Mouse (Mus musculus): ENCODE measurements around the gene Gm11492. TPM values are rescaled to one million over a fixed set of nuclear protein-coding genes. Genes with fewer than 3 reads are reported as not detected.

Gene Gm11492
- total RNA-seq, 2 experiments from 2014 or later = not detected

GRCm38 (mm10) chr11:87578963-87579601 is 12.6 kb downstream of the Gm11492 start:
- no peak for DNase-seq (ENCODE audit: low spot score in 2 of 2)

GRCm38 (mm10) chr11:87579713-87580112 is 13.3 kb downstream of the Gm11492 start:
- no peak for DNase-seq (ENCODE audit: low spot score in 2 of 2)

- no peak for DNase-seq (ENCODE audit: low spot score in 2 of 2)
Measured at GRCm38 (mm10) chr11:87580543-87581085, 14.2 kb downstream of the Gm11492 start.

- no peak for DNase-seq (ENCODE audit: low spot score in 2 of 2)
Measured at GRCm38 (mm10) chr11:87581161-87581865, 14.9 kb downstream of the Gm11492 start.

GRCm38 (mm10) chr11:87581933-87582710 is 15.7 kb downstream of the Gm11492 start:
- no peak for DNase-seq (ENCODE audit: low spot score in 2 of 2)

GRCm38 (mm10) chr11:87583291-87584034 is 17.0 kb downstream of the Gm11492 start:
- no peak for DNase-seq (ENCODE audit: low spot score in 2 of 2)

GRCm38 (mm10) chr11:87584711-87585505 is 18.5 kb downstream of the Gm11492 start:
- peak in 1 of 2 experiments; percentile 40 for DNase-seq (ENCODE audit: low spot score in 2 of 2)

GRCm38 (mm10) chr11:87587211-87587874 is 20.9 kb downstream of the Gm11492 start:
- no peak for DNase-seq (ENCODE audit: low spot score in 2 of 2)

- no peak for DNase-seq (ENCODE audit: low spot score in 2 of 2)
Measured at GRCm38 (mm10) chr11:87589605-87590004, 23.2 kb downstream of the Gm11492 start.

- peak in 1 of 2 experiments; percentile 41 for DNase-seq (ENCODE audit: low spot score in 2 of 2)
Measured at GRCm38 (mm10) chr11:87590841-87591525, 24.5 kb downstream of the Gm11492 start.

- peak; percentile 95 to 99 for DNase-seq (ENCODE audit: low spot score in 2 of 2)
Measured at GRCm38 (mm10) chr11:87591526-87592353, 25.3 kb downstream of the Gm11492 start, which contains the start of gene Mtmr4. TSS of gene Mtmr4 (plus strand) at chr11:87592162.

- no peak for DNase-seq (ENCODE audit: low spot score in 2 of 2)
Measured at GRCm38 (mm10) chr11:87592354-87592695, 25.9 kb downstream of the Gm11492 start.

GRCm38 (mm10) chr11:87592713-87593598 is 26.5 kb downstream of the Gm11492 start:
- DNase-seq (ENCODE audit: low spot score in 2 of 2) = no peak

GRCm38 (mm10) chr11:87595327-87595841 is 28.9 kb downstream of the Gm11492 start:
- peak; percentile 60 to 82 for DNase-seq (ENCODE audit: low spot score in 2 of 2)

- no peak for DNase-seq (ENCODE audit: low spot score in 2 of 2)
Measured at GRCm38 (mm10) chr11:87595976-87596375, 29.5 kb downstream of the Gm11492 start.

- no peak for DNase-seq (ENCODE audit: low spot score in 2 of 2)
Measured at GRCm38 (mm10) chr11:87596492-87596891, 30.0 kb downstream of the Gm11492 start.

GRCm38 (mm10) chr11:87597061-87597460 is 30.6 kb downstream of the Gm11492 start:
- DNase-seq (ENCODE audit: low spot score in 2 of 2) = no peak

Measured in gastrocnemius, postnatal 4 days (tissue).